Mouse (Mus musculus): ENCODE data around the gene Gm27027.

DNA sequence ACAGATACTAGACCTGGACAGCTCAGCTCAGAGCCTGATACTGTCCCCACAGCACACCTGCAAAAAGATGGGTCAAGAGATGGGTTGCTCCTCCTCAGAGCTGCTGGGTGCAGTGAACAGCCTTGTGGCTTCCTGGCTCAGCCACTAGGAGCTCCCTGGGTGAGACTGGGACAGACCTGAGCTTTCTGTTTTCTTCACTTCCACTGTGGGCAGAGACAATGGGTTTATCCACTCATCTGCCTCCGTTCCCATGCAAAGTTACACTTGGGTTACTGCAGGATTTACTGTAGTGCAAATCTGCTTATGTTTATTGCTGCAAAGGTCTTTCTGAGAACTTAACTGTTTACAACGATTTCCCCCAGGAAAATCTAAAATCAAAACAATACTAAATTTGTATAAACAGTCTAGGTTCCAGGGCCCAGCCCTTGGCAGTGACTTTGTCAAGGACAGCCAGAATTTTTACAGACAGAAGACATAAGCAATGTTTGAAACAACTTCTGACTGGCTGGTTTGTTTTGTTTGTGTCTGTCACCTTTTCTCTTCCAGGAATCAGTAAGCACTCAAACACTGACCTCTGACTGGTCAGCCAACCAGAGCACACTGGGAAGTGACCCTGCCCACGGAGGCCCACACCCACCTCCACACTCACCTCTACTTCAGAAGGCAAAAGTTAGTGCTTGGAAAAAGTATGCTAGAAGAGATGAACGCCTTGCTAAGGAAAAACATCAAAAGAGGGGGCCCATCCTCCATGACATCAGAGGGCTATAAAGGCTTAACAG lies 13.5 kb downstream of the Gm27027 start:
- TF ChIP-seq CTCF (IDR thresholded peaks at IDR 0.05; ENCODE audit: low read depth) (0 out of 2 replicates have a peak, but pooled peaks have one; percentile 6), EP300 (IDR thresholded peaks at IDR 0.05; ENCODE audit: low read depth) (no peak)

All from liver, postnatal 0 days (tissue).